ENCODE assay signal across 1 mouse cellular context in the genomic region with DNA sequence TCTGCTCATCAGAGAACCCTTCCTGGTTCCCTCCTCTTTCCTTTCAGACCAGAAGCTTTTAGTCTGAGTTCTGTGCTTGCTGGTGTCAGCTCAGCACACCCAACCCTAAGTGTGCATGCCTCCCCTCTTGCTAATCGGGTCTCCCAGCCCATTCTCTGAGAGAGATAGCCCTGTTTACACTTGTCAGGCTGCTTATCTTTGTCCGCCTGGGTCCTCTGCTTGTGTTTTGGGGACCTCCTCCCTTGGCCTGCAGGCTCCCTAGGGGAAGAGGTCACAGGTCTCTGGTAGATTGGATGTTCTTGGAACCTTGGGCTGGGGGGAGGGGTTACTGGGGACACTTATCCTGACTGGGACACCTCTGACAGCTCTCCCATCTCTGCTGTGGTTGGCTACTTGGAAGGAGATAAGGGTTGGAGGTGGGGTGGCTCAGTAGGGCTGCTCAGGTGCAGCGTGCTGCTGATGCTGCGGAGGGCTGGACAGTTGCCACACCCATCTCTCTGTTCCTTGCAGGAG.
TF ChIP-seq lines count a peak whose summit lies in the region.

No protein-coding gene starts in this region.

TF ChIP-seq in MEL, 35 proteins besides CTCF, POLR2A, EP300 and RAD21 (continued from another document):
- TF ChIP-seq TAL1 (IDR thresholded peaks at IDR 0.05; ENCODE audit: low read length) (peak; percentile 95), POLR2AphosphoS2 (IDR thresholded peaks at IDR 0.05; ENCODE audit: low read length) (no peak), ZMIZ1 (IDR thresholded peaks at IDR 0.05; ENCODE audit: low read depth, low read length) (peak; percentile 69; the same call in 1 of the 2 replicates), USF2 (IDR thresholded peaks at IDR 0.05; ENCODE audit: borderline replicate concordance in 1 of 2, insufficient read depth in 1 of 2, low read depth in 1 of 2, low read length in 2 of 2) (no peak), GABPA (IDR thresholded peaks at IDR 0.05; ENCODE audit: low read depth, low read length) (no peak), TBP (IDR thresholded peaks at IDR 0.05; ENCODE audit: low read depth, low read length) (no peak; the same call in 1 of the 2 replicates), HCFC1 (IDR thresholded peaks at IDR 0.05; ENCODE audit: low read depth, low read length) (0 out of 2 replicates have a peak, but pooled peaks have one; percentile 25), MYB (IDR thresholded peaks at IDR 0.05; ENCODE audit: low read depth, low read length) (no peak), NELFE (IDR thresholded peaks at IDR 0.05; ENCODE audit: low read depth, low read length) (no peak), MXI1 (IDR thresholded peaks at IDR 0.05; ENCODE audit: low read depth, low read length) (peak; percentile 71), JUND (IDR thresholded peaks at IDR 0.05; ENCODE audit: low read depth, low read length) (no peak), SIN3A (IDR thresholded peaks at IDR 0.05; ENCODE audit: low read length) (peak; percentile 96), USF1 (IDR thresholded peaks at IDR 0.05; ENCODE audit: low read depth, low read length) (no peak), CHD2 (IDR thresholded peaks at IDR 0.05; ENCODE audit: low read length) (0 out of 2 replicates have a peak, but pooled peaks have one; percentile 20), ZKSCAN1 (IDR thresholded peaks at IDR 0.05; ENCODE audit: low read depth, low read length) (no peak)
